Mouse (Mus musculus) midbrain, embryonic 15.5 days (tissue): ENCODE measurements around the gene Slc44a4. TPM values are rescaled to one million over a fixed set of nuclear protein-coding genes. Genes with fewer than 3 reads are reported as not detected.
"Not testable (repeated sequence)": the region's sequence is repeated elsewhere in the genome, so short reads cannot be mapped to it uniquely, and the experiment has no call there.

Experiments used
- ATAC-seq: fragments of 200-750 bp; cut with Nextera tagmentation; replicated peaks from 2 replicates; pipeline ENCODE4 v1.8.0; 2017; ENCODE audit warnings: moderate TSS enrichment
- H3K27ac ChIP-seq: fragments of 300-500 bp; sonication (generic); 2 replicates; pipeline ENCODE4 v1.5.1; 2015; ENCODE audit warnings: mild to moderate bottlenecking, inconsistent platforms
- H3K27me3 ChIP-seq: fragments of 300-500 bp; sonication (generic); replicated peaks from 2 replicates; pipeline ENCODE4 v1.6.1; 2015; ENCODE audit warnings: inconsistent platforms
- H3K36me3 ChIP-seq: fragments of 300-500 bp; sonication (generic); replicated peaks from 2 replicates; pipeline ENCODE4 v1.6.1; 2015; ENCODE audit warnings: inconsistent platforms
- H3K4me1 ChIP-seq: fragments of 300-500 bp; sonication (generic); 2 replicates; pipeline ENCODE4 v1.6.1; 2015; ENCODE audit warnings: inconsistent platforms
- H3K4me2 ChIP-seq: fragments of 300-500 bp; sonication (generic); 2 replicates; pipeline ENCODE4 v1.6.1; 2015; ENCODE audit warnings: inconsistent platforms, mild to moderate bottlenecking, moderate library complexity
- H3K4me3 ChIP-seq: fragments of 300-500 bp; sonication (generic); 2 replicates; pipeline ENCODE4 v1.5.1; 2015; ENCODE audit warnings: mild to moderate bottlenecking, inconsistent platforms
- H3K9ac ChIP-seq: fragments of 300-500 bp; sonication (generic); 2 replicates; pipeline ENCODE4 v1.6.1; 2015; ENCODE audit warnings: mild to moderate bottlenecking, inconsistent platforms
- H3K9me3 ChIP-seq: fragments of 300-500 bp; sonication (generic); 2 replicates; pipeline ENCODE4 v1.6.1; 2016; ENCODE audit warnings: inconsistent platforms
- WGBS: fragments of 180-500 bp; shearing (Covaris S2); methylation state at CpG from one replicate; pipeline ENCODE4 v1.1.7; 2015; ENCODE audit warnings: mixed read lengths; 5-methylcytosine and 5-hydroxymethylcytosine counted together
- polyA plus RNA-seq: library from polyadenylated mRNA; unstranded; fragments of >200 nt; fragmentation: Nextera tagmentation; extraction: Ambion mirVana; gene quantifications from 2 replicates; pipeline ENCODE4 v1.2.1, GENCODE M21; 2015

Slc44a4 gene
- polyA plus RNA-seq, 1 experiment from 2014 or later: not detected

GRCm38 (mm10) chr17:34932287-34932686 is 18.0 kb downstream of the Slc44a4 start:
- Histone ChIP-seq H3K36me3 (peaks cover 9% of the 10 kb centered on the region; the same call in 1 of the 2 replicates), H3K9me3 (no peaks in the 10 kb centered on the region), H3K27ac (no peak overlapping the region), H3K27me3 (no peaks in the 10 kb centered on the region), H3K4me1 (peaks cover 12% of the 10 kb centered on the region), H3K9ac (peak overlapping the region; percentile 88), H3K4me3 (peak overlapping the region; percentile 93), H3K4me2 (peak overlapping the region; percentile 81)
- no peak for ATAC-seq
- 85% methylated on average over 8 of the region's 8 CpGs for WGBS

GRCm38 (mm10) chr17:34934031-34934430 is 19.8 kb downstream of the Slc44a4 start:
- peaks cover 9% of the 10 kb centered on the region; the same call in 1 of the 2 replicates for H3K36me3 ChIP-seq
- no peak for ATAC-seq
- no peak overlapping the region for H3K4me2 ChIP-seq
- WGBS: 66% methylated on average over 24 of the region's 24 CpGs
- H3K4me1 ChIP-seq: peaks cover 12% of the 10 kb centered on the region
- H3K9me3 ChIP-seq: no peaks in the 10 kb centered on the region
- H3K27me3 ChIP-seq: no peaks in the 10 kb centered on the region
- no peak overlapping the region for H3K4me3 ChIP-seq
- no peak overlapping the region for H3K9ac ChIP-seq
- H3K27ac ChIP-seq: no peak overlapping the region

GRCm38 (mm10) chr17:34934830-34935229 is 20.6 kb downstream of the Slc44a4 start:
- Histone ChIP-seq H3K27me3 (no peaks in the 10 kb centered on the region), H3K4me3 (no peak overlapping the region), H3K27ac (no peak overlapping the region), H3K4me2 (no peak overlapping the region), H3K9me3 (no peaks in the 10 kb centered on the region), H3K36me3 (peaks cover 9% of the 10 kb centered on the region; the same call in 1 of the 2 replicates), H3K9ac (no peak overlapping the region), H3K4me1 (peaks cover 12% of the 10 kb centered on the region)
- no peak for ATAC-seq
- 60% methylated on average over 8 of the region's 8 CpGs for WGBS

GRCm38 (mm10) chr17:34937960-34938505 is 23.8 kb downstream of the Slc44a4 start:
- H3K4me3 ChIP-seq: no peak overlapping the region
- H3K9me3 ChIP-seq: no peaks in the 10 kb centered on the region
- no peak overlapping the region for H3K4me2 ChIP-seq
- H3K27ac ChIP-seq: no peak overlapping the region
- H3K36me3 ChIP-seq: peaks cover 9% of the 10 kb centered on the region; the same call in 1 of the 2 replicates
- ATAC-seq: no peak
- H3K9ac ChIP-seq: no peak overlapping the region
- 84% methylated on average over 6 of the region's 6 CpGs for WGBS
- peaks cover 4% of the 10 kb centered on the region; the same call in 1 of the 2 replicates for H3K4me1 ChIP-seq
- H3K27me3 ChIP-seq: no peaks in the 10 kb centered on the region

GRCm38 (mm10) chr17:34941344-34942041 is 27.2 kb downstream of the Slc44a4 start:
- no peak for ATAC-seq
- whole genome bisulfite sequencing: 6% methylated on average over 15 of the region's 15 CpGs
- H3K4me1 ChIP-seq: peaks cover 4% of the 10 kb centered on the region; the same call in 1 of the 2 replicates

GRCm38 (mm10) chr17:34943128-34943815 is 29.0 kb downstream of the Slc44a4 start:
- Histone ChIP-seq H3K9ac (no peak overlapping the region), H3K4me3 (no peak overlapping the region), H3K27me3 (no peaks in the 10 kb centered on the region), H3K4me2 (no peak overlapping the region), H3K27ac (no peak overlapping the region), H3K4me1 (peaks cover 4% of the 10 kb centered on the region; the same call in 1 of the 2 replicates), H3K36me3 (no peaks in the 10 kb centered on the region), H3K9me3 (no peaks in the 10 kb centered on the region)
- WGBS: 82% methylated on average over 4 of the region's 4 CpGs
- no peak for ATAC-seq

More at GRCm38 (mm10) chr17:34941344-34942041, 27.2 kb downstream of the Slc44a4 start:
- peak overlapping the region; percentile 15; the same call in 1 of the 2 replicates for H3K4me3 ChIP-seq
- H3K36me3 ChIP-seq: no peaks in the 10 kb centered on the region
- no peak overlapping the region for H3K9ac ChIP-seq
- H3K27me3 ChIP-seq: no peaks in the 10 kb centered on the region
- peak overlapping the region; percentile 40 for H3K4me2 ChIP-seq
- H3K27ac ChIP-seq: no peak overlapping the region
- H3K9me3 ChIP-seq: no peaks in the 10 kb centered on the region

GRCm38 (mm10) chr17:34944362-34944761 is 30.1 kb downstream of the Slc44a4 start:
- ATAC-seq: no peak
- no peaks in the 10 kb centered on the region for H3K36me3 ChIP-seq
- no peaks in the 10 kb centered on the region for H3K27me3 ChIP-seq
- H3K4me3 ChIP-seq: no peak overlapping the region
- peaks cover 4% of the 10 kb centered on the region; the same call in 1 of the 2 replicates for H3K4me1 ChIP-seq
- H3K27ac ChIP-seq: no peak overlapping the region
- H3K9me3 ChIP-seq: no peaks in the 10 kb centered on the region
- no peak overlapping the region for H3K9ac ChIP-seq
- no peak overlapping the region for H3K4me2 ChIP-seq

GRCm38 (mm10) chr17:34946486-34947140 is 32.3 kb downstream of the Slc44a4 start:
- no peak overlapping the region for H3K4me3 ChIP-seq
- H3K9ac ChIP-seq: no peak overlapping the region
- no peak overlapping the region for H3K4me2 ChIP-seq
- 94% methylated on average over 5 of the region's 5 CpGs for WGBS
- H3K36me3 ChIP-seq: peaks cover 4% of the 10 kb centered on the region; the same call in 1 of the 2 replicates
- H3K4me1 ChIP-seq: peaks cover 19% of the 10 kb centered on the region
- ATAC-seq: no peak
- H3K9me3 ChIP-seq: no peaks in the 10 kb centered on the region
- H3K27me3 ChIP-seq: no peaks in the 10 kb centered on the region
- H3K27ac ChIP-seq: no peak overlapping the region

GRCm38 (mm10) chr17:34947606-34948005 is 33.3 kb downstream of the Slc44a4 start:
- ATAC-seq: no peak
- Histone ChIP-seq H3K4me3 (no peak overlapping the region), H3K27me3 (no peaks in the 10 kb centered on the region)

GRCm38 (mm10) chr17:34948721-34949552 is 34.7 kb downstream of the Slc44a4 start:
- H3K4me1 ChIP-seq: peaks cover 16% of the 10 kb centered on the region
- H3K27me3 ChIP-seq, H3K9me3 ChIP-seq, ATAC-seq, H3K36me3 ChIP-seq, H3K27ac ChIP-seq, H3K9ac ChIP-seq, H3K4me2 ChIP-seq, H3K4me3 ChIP-seq: not testable (repeated sequence)
- WGBS: 58% methylated on average over 9 of the region's 9 CpGs

More at GRCm38 (mm10) chr17:34947606-34948005, 33.3 kb downstream of the Slc44a4 start:
- no peaks in the 10 kb centered on the region for H3K9me3 ChIP-seq
- peaks cover 16% of the 10 kb centered on the region for H3K4me1 ChIP-seq
- no peak overlapping the region for H3K27ac ChIP-seq
- WGBS: 28% methylated on average over 8 of the region's 8 CpGs
- no peak overlapping the region for H3K4me2 ChIP-seq
- peaks cover 4% of the 10 kb centered on the region; the same call in 1 of the 2 replicates for H3K36me3 ChIP-seq
- no peak overlapping the region for H3K9ac ChIP-seq

GRCm38 (mm10) chr17:34949553-34949969 is 35.3 kb downstream of the Slc44a4 start:
- no peaks in the 10 kb centered on the region for H3K9me3 ChIP-seq
- ATAC-seq: no peak
- no peak overlapping the region for H3K4me3 ChIP-seq
- peaks cover 16% of the 10 kb centered on the region for H3K4me1 ChIP-seq
- H3K36me3 ChIP-seq: peaks cover 4% of the 10 kb centered on the region; the same call in 1 of the 2 replicates
- H3K27me3 ChIP-seq: no peaks in the 10 kb centered on the region
- WGBS: 38% methylated on average over 4 of the region's 4 CpGs
- H3K9ac ChIP-seq: no peak overlapping the region
- H3K27ac ChIP-seq: no peak overlapping the region
- no peak overlapping the region for H3K4me2 ChIP-seq
